Mouse (Mus musculus) embryo, embryonic 10.5 days (tissue): ENCODE data around the gene Gtf3c4.

ENCODE experiments used
- DNase-seq: peaks from one replicate; pipeline ENCODE4 v3.0.0-alpha.2; 2015; ENCODE audit warnings: low spot score

The Gtf3c4 gene

DNA sequence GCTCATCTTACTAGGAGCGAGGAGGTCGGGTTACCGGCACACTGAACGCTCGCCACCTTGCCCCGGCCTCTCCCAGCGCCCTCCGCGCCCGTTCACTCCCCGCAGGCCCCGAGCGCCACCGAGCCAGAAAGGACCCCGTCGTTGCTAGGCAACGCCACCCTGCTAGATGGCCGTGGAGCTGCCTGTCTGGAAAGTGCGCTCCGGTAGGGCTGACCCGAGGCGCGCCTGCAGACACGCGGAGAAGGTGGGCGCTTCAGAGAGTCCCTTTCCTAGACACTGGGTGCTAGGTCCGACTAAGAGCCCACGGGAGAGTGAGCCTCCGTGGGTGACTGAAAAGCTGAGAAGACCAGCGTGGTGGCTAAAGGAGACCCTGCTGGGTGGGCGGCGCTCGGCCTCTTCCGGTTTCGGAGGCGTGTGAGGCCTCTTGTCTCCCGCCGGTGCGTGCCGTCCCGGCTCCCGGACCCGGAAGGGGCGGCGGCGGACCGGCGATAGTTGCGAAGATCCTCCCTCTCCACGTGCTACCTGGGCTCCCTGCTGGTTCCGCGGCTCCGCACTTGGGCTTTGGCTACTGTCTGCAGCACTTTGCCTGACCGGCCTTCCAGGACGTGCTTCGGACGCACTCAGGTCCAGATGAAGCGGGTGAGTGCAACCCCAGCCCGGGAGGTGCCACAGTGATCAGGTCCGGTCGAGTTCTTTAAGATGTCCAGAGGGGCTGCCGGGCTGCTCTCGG, at the start of gene Gtf3c4, which contains the start of gene Ddx31:
Gtf3c4 (minus strand) TSS at position 139 of the 730 bp plus-strand sequence.
Ddx31 (plus strand) TSS at position 185 of the 730 bp plus-strand sequence.
- DNase-seq, result peak; percentile 96

DNA sequence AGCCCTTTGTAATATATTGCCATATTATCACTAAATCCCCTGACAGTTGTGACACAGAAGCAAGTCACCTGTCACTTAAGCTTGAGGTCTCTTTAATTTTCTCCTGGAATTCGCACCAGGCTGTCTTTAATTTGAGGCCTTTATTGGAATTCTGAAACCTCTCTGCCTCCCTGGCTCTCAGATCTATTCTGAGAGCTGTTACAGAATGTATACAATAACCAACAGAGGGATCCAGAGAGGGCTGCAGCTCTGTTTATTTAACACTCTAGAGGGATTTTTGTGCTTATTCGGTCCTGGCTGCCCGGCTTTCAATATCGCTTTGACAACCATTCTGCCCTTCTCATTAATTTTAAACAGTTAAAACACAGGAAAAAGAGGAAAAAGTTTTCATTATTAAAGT, 44.8 kb upstream of the Gtf3c4 start:
- no peak for DNase-seq

DNA sequence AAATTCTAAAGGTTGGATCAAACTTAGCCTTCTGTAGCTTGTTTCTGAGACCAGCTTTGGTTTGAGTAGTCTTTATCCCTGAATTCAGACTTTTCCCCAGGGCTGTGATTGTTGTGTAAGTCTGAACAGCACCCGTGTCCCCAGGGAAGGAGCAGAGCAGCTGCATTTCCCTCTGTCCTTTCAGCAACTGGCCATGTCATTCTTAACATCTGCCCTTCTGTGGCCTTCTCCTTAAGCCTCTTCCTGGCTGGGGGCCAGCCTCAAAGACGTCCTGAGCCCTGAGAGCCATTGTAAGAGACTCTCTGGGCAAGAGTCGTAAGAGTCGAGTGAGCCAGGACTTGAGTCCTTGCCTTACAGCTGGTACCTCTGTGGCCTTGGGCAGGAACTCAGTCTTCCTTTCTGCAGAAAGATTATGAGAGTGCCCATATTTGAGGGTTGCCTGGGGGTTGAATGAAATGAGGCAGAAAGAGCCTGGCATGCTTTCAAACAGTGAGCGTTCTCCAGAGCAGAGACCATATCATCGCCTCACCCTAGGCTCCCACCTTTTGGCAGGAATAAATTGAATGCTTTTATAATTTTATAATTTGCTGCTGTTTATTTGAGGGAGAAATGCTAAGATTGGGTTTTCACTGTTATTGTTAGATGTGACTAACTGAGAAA, 42.8 kb upstream of the Gtf3c4 start:
- DNase-seq, result no peak

DNA sequence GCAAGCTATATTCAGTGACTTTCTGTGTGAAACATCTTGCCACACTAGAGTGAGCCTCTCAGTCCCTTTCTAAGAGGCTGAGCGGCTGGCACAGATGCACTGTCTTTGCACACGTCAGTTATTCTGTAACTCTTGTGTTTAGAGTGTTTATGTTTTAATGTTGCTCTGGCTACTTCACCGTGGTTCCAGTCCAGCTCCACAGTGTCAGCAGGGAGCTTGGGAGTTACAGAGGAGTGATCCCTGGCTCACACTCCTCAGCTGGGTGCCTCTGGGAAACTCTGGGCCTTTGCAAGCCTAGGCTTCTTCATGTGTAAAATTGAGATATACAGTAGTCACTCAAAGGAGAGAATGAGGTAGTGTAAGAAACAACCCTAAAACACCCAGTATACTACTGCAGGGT, 41.9 kb upstream of the Gtf3c4 start:
- DNase-seq, result no peak

DNA sequence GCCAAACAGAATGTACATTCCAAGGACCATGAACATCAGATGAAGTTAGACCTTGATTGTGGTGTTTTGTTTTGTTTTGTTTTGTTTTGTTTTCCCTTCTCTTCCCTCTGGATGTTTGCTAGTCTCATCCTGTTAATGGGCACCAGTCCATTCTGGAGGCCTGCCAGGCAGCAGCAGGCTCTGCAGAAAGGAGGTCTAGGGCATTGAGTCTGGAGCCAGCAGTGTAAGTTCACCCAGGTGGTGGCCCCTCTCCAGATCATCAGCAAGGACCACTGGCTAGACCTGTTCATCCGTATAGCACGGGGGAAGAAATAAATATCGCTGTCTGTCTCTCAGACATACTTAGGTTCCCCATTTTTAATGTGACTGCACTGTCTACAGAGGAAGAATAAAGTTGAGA, 41.1 kb upstream of the Gtf3c4 start:
- no peak for DNase-seq

DNA sequence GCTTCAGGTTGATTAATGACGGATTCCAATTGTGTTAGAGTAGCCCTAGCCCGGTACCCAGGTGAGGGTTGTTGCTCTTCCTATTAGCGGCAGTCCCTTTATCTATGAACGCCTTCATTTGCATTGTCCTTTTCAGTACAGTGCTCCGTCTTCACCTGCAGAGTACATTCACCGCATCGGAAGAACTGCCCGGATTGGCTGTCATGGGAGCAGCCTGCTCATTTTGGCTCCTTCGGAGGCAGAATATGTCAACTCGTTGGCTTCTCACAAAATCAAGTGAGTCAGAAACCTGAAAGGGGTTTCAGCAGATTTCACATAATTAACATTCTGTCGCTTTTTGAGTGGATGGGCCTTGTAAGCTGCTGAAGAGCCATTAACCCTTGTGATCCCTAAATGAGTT, 35.4 kb upstream of the Gtf3c4 start:
- DNase-seq, result no peak

DNA sequence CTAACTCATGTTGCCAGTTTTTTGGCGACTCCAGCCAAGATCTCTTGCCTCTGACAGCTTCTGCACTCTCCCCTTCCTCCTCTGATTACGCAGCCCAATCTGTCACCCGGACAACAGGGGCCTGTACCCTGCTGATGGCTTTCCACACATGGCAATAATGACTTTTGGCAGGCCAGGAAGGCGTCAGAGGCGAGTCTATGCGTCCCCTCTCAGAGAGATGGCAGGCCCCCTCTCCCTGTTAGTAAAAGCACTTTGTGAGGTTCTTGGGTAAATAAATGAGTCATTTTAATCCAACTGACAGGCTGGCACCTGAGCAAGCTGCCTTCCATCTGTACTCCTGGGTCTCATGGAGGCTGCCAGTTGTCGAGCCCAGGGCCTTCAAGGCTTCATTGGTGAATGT, 27.3 kb upstream of the Gtf3c4 start:
- DNase-seq, result no peak

DNA sequence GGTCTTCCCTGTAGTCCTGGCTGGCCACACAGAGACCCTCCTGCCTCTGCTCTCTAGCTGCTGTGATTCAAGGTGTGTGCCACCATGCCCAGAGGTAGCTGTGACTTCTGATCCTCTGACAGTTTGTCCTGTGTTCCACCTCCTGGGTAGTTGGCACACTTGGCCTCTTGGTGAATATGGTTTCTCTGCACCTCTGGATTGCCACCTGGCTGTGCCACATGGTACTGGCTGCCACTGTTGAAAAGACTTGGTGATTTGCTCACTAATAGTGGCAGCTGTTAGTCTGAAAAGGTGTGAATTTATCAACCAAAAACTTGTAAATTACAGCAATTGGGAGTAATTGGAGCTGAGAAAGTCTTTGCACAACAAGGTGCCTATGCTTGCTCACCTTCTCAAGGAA, 23.7 kb upstream of the Gtf3c4 start:
- DNase-seq, result no peak

DNA sequence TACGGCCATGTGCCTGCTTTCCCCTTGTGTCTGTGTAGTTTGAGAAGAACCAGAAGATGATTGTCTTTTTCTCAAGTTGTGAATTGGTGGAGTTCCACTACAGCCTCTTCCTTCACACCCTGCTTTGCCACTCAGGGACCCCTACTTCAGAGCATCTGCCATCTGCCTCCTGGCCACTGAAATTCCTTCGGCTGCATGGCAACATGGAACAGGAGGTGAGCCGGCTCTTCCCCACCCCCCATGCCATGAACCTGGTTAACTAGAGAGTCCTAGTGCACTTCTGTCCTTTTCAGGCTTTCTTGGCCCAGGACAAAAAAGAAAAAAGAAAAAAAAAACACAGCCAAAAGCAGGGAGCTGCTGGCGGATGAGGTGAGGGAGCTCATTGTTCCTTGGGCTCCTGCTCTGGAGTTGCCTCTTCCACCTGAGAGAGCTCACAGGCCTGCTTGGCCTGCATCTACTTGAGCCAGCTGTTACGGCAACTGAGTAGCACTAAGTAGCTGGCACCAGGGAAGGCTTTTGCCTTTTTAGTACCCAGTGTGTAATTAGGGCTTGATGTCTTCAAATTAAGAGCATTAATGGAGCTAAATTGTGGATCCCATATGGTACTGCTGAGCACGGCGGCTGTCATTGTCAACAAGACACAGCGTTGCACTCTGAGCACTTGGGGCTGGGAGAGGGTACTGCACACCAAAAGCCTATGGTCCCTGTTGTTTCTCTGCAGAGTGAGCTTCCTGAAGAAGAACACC, 20.7 kb upstream of the Gtf3c4 start:
- DNase-seq, result no peak

DNA sequence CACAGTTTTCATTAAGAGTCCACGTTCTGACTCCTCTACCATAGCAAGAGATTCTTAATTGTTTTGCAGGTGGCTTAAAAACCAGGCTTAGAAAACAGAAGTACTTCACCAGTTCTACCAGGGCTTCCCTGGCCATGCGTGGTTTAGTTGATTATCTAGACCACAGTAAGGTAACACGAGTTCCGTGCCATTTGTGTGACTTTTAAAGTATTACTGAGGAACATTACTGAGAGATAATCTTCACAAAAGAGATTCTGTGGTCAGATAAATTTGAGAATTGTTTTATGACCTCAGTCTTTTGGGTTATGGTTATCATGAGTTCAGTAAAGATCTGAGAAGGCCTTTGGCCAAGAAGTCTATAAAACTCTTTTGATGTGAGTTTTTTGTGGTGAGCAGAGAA, 19.1 kb upstream of the Gtf3c4 start:
- no peak for DNase-seq

DNA sequence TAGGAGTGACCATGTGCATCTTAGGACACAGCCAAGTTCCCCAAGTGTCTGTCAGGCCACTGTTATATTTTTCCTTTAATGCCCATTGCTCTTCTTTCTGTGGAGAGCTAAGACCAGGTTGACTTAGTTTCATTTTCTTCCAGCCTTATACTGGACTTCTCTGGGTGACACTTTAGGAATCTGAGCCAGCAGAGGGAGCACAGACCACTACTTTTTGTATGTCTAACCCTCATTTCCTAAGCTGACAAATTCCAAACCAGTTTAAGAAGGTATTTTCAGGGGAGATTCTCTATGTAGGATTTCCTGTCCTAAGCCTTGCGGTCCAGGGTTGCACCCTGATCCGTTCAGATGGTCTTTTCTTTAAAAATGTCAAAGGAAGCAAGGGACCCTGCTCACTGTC, 15.6 kb upstream of the Gtf3c4 start:
- DNase-seq, result no peak

DNA sequence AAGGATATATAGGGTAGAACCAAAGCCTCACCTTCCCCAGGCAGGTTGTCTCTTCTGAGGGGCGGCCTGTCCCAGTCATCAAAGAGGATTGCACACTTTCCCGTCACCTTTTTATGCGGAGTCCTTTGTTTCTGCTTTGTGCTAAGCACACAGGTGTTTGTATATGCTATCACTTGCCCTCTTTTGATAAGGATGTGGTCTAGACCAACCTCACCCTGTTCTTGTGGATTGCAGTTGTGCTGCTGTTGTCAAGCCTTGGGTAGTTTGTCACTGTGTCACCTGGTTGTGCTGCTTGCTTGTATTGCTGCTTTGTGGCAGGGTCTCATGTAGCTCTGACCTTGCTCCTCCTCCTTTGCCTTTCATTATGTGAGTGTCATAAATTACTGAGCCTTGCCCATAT, 12.4 kb upstream of the Gtf3c4 start:
- no peak for DNase-seq

DNA sequence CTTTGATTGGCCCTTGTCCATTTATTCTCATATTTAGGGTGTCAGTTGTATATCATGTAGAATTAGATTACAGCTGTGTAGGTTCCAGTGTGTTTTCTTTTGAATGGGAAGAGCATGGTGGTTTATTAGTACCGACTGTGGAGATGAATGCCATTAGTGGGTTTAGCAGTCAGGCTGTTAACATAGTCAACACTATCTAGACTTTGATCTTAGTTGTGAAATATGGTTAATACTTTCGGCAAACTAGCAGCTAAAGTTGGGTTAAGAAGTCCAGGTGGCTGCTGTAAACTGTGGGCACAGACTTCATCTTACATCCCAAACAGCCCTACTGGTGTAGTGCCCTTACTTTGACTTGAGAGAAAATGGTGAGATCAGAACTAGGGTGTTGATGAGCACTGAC, 8.7 kb upstream of the Gtf3c4 start:
- DNase-seq, result no peak

DNA sequence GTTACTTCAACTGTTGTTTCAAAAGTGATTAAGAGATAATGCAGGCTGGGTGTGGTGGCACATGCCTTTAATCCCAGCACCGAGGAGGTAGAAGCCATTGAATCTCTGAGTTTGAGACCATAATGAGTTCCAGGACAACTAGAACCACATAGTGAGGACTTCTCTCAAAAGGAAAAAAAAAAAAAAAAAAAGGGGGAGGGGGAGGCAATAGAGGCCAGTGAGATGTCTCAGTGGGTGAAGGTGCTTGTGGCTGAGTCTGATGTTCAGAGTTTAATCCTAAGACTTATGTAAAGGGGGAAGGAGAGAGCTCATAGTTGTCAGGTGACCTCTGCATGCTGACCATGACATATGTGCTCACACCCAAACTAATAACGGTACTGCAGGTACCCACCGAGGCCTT, 1.9 kb upstream of the Gtf3c4 start:
- no peak for DNase-seq

DNA sequence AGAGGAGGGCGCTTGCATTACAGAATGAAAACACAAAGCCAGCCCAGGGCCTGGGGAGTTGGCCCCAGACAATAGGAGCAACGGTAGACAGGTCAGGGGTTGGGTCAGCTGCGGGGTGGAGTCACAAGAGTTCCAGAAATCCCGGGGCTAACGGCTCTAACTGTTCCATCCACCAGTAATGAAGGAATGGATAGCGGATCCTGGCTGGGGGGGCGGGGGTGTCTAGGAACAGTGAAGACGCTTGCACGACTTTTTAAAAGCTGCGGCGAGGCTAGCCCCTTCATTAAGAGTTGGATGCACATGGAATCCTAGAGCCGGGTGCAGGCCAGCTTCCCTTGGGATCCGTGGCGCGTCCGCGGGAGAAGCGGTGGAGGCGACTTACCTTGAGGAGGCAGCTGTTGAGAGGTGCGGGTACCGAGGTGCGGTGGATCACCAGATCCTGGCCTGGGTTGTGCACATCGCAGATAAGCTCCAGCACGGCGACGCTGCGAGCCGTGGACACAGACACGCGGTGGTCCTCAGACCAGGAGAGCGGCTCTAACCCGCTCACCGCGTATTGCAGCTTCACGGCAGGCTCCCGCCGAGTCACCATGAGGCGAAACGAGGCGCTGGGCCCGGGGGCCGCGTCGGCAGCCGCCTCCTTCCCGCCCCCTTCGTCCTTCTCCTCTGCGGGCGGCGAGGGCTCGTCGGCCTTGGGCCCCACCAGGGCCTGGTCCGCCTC, 499 bp downstream of the Gtf3c4 start:
- peak; percentile 65 for DNase-seq

DNA sequence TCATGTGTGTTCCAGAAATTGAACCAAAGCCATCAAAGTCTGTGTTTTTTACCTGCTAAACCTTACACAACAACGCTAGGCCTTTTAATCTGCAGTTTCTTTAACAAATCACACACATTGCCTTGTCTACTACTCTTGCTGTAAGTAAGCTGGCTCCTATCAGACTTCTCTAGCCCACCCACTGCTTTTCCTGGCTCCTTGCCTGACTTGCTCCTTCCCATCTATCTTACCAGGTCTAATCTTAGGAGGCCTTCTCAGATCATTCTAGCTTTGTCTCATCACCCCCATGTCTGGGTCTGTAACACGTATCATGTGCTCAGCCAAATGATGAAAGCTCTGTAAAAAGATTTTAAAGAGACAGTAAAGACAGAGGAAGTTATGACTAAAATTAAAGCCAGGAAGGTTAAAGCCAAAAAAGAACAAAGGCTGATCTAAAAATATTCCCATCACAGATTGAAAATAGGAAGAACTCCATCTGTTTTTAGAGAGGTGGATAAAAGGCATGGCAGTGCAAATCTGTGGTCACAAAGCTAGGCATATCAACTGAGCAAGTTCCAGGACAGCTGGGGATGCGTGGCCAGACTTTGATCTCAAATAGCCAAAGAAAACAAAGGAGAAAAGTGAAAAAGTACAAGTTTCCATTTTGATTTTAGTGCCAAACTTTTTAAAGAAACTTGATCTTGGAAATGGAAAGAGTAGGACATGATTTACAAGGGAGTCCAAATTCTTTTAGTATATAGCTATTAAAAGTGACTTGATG, 3.8 kb downstream of the Gtf3c4 start:
- no peak for DNase-seq

DNA sequence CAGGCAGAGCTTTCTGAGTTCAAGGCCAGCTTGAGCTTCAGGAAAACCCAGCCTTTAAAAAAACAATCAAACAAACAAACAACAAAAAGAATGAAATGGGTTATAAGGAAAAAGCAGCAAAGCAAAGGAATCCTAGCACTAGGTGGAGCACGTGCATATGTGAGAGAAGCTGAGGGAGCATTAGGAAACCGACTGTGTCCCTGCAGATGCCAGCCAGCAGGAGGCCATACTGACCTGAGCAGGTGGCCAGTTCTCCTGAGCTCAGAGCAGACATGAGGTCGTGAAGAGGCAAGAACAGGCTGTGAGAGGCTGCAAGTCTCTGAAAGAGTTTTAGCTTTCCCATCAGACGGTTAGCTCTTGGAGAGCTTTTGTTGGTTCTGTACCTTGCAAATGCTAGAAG, 10.9 kb downstream of the Gtf3c4 start:
- no peak for DNase-seq

DNA sequence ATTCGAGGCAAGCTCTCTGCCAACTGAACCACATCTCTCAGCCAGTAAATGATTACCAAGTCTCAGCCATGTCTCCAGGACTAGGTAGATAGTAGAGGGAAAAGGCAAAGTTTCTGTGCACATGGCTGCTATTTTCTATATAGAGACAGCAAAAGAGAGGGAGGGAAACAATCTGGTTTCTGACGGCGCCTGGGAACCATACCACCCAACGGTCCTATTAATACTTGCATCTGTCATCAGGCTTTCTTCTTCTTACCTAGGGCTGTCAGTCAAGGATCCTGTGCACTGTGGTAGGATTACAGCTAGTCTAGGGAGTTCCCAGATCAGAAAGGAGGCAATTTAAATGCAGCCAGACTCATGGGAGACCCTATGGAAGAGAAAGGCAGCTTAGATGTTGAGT, 21.3 kb downstream of the Gtf3c4 start:
- no peak for DNase-seq

DNA sequence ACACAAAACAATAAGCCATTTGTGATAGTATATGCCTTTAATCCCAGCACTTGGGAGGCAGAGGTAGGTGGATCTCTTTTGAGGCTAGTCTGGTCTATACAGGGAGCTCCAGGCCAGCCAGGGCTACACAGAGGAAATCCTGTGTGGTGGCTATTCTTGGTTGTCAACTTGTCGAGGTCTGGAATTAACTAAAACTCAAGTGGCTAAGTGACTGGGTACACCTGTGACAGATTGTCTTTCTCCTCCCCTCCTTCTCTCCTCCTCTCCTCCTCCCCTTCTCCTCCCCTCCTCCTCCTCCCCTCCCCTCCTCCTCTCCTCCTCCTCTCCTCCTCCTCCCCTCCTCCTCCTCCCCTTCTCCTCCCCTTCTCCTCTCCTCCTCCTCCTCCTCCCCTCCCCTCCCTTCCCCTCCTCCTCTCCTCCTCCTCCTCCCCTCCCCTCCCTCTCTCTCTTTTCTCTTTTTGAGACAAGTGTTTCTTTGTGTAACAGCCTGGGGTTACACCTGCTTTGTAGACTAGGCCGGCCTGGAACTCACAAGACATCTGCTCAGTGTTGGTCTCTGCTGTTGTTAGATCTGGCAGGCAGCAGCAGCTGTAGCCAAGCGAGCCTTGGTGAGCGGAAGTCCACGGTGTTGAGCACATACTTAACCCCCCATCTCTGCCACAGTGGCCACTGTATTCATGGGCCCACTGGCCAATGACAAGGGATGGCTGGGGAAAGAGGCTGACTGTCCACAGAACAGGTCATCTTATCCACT, 29.7 kb downstream of the Gtf3c4 start:
- no peak for DNase-seq

DNA sequence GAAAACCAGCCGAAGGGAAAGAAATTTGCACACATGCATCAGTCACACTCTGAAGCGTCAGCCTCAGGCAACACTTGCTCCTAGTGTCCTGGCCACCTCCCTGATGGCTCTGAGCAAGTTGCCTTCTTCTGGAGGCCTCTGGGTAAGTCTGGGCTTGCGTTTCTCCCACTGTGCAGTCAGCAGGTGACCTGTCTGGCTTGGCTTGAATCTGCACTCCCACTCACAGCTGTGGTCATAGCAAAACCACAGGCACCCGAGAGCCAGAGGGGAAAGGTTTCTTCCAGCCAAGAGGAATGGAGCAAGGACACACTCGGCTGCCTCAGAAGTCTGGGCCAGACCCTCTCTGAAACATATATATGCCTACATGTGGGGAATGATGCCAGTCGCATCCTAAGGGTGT, 31.3 kb downstream of the Gtf3c4 start:
- no peak for DNase-seq

DNA sequence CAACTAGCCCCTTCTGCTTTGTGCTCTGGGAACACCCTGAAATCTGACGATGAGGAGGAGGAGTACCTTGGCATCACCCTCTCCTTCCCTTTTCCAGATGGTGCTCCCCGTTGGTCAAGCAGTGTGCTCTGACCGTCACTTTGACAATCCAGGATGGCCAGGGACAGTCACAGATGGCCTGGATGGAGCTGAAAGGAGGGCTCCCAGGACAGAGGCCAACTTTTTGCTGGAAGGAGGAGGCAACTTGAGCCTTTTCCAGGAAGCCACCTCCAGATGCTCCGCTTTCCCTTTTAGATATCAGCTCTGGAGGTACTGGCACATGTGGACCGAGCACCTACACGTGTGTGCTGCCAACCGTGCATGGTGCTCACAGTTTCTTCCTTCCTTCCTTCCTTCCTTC, 36.8 kb downstream of the Gtf3c4 start:
- DNase-seq, result no peak
